Mouse (Mus musculus) midbrain, embryonic 12.5 days (tissue): ENCODE results near the gene Arrdc5. TPM values are rescaled to one million over a fixed set of nuclear protein-coding genes. Genes with fewer than 3 reads are reported as not detected.

Source experiments
- ATAC-seq: fragments of 200-750 bp; cut with Nextera tagmentation; 2 replicates; pipeline ENCODE4 v1.8.0; 2017; ENCODE audit warnings: low read depth, moderate TSS enrichment, moderate library complexity; ENCODE audit not compliant: low FRiP score
- H3K27ac ChIP-seq: fragments of 300-500 bp; sonication (generic); replicated peaks from 2 replicates; pipeline ENCODE4 v1.5.1; 2016; ENCODE audit warnings: mild to moderate bottlenecking
- H3K27me3 ChIP-seq: fragments of 300-500 bp; sonication (generic); 2 replicates; pipeline ENCODE4 v1.6.1; 2016; ENCODE audit warnings: mild to moderate bottlenecking
- H3K36me3 ChIP-seq: fragments of 300-500 bp; sonication (generic); 2 replicates; pipeline ENCODE4 v1.6.1; 2016
- H3K4me1 ChIP-seq: fragments of 300-500 bp; sonication (generic); 2 replicates; pipeline ENCODE4 v1.6.1; 2016
- H3K4me2 ChIP-seq: fragments of 300-500 bp; sonication (generic); replicated peaks from 2 replicates; pipeline ENCODE4 v1.6.1; 2016; ENCODE audit warnings: mild to moderate bottlenecking, moderate library complexity
- H3K4me3 ChIP-seq: fragments of 300-500 bp; sonication (generic); 2 replicates; pipeline ENCODE4 v1.5.1; 2016; ENCODE audit warnings: mild to moderate bottlenecking
- H3K9ac ChIP-seq: fragments of 300-500 bp; sonication (generic); replicated peaks from 2 replicates; pipeline ENCODE4 v1.6.1; 2016; ENCODE audit warnings: mild to moderate bottlenecking, moderate library complexity
- H3K9me3 ChIP-seq: fragments of 300-500 bp; sonication (generic); 2 replicates; pipeline ENCODE4 v1.6.1; 2016; ENCODE audit warnings: mild to moderate bottlenecking
- WGBS: fragments of 180-500 bp; shearing (Covaris S2); methylation state at CpG from one replicate; pipeline ENCODE4 v1.1.7; 2016; 5-methylcytosine and 5-hydroxymethylcytosine counted together
- polyA plus RNA-seq: library from polyadenylated mRNA; unstranded; fragments of >200 nt; fragmentation: Nextera tagmentation; extraction: Ambion mirVana; gene quantifications from 2 replicates; pipeline ENCODE4 v1.2.1, GENCODE M21; 2016

Gene Arrdc5
- polyA plus RNA-seq, 1 experiment from 2014 or later = not detected

DNA sequence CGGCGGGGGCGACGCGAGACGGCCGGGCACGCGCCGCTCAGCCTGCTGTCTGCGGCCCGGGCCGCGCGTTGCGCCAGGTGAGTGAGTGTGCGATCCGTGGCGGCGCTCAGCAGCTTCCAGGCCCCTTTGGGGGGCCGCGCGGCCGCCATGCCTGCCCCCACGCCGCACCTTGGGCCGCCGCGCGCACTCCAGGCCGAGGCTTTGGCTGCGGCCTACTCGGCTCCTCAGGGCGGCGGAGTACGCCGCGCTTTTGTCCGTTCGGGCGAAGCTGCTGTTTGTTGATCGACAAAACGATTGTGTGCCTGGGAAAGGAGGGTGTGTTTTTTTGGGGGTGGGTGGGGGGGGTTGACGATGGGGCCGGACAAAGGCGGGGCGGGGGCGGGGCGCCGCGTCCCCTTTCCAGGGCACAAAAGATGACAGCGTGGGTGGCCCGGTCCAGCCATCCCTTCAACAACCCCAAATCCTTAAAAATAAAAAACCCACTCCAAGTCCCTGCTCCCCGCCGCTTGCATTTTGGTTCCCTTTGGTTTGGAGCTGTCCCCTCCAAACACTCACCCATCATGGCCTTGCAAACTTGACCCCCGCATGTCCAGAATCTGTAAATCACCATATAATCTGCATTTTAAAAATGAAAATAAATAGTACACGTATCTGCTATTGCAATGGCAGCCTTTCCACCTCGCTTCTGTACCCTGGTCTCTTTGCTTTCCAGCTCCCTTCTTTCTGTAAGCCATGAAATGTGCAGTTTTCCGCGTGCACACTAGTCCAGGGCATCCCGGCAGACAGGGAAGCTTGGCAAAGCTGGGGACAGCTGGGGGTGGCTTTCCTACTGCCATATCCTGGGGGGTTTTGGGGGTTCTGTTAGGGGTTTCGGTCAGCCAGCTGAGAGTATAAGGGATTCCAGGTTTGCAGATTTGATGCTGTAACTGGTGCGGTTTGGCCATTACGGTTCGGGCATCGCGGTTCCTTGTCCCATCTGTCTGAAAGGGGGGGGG lies 26.4 kb upstream of the Arrdc5 start:
- peak overlapping the region; percentile 90 for H3K4me3 ChIP-seq
- peaks cover 12% of the 10 kb centered on the region for H3K36me3 ChIP-seq
- H3K27me3 ChIP-seq = no peaks in the 10 kb centered on the region
- H3K4me2 ChIP-seq = peak overlapping the region; percentile 70
- peak overlapping the region; percentile 95 for H3K27ac ChIP-seq
- peaks cover 46% of the 10 kb centered on the region for H3K4me1 ChIP-seq
- no peaks in the 10 kb centered on the region for H3K9me3 ChIP-seq
- WGBS = 3% methylated on average over 56 of the region's 67 CpGs
- no peak; the same call in 1 of the 2 replicates for ATAC-seq
- peak overlapping the region; percentile 94 for H3K9ac ChIP-seq

DNA sequence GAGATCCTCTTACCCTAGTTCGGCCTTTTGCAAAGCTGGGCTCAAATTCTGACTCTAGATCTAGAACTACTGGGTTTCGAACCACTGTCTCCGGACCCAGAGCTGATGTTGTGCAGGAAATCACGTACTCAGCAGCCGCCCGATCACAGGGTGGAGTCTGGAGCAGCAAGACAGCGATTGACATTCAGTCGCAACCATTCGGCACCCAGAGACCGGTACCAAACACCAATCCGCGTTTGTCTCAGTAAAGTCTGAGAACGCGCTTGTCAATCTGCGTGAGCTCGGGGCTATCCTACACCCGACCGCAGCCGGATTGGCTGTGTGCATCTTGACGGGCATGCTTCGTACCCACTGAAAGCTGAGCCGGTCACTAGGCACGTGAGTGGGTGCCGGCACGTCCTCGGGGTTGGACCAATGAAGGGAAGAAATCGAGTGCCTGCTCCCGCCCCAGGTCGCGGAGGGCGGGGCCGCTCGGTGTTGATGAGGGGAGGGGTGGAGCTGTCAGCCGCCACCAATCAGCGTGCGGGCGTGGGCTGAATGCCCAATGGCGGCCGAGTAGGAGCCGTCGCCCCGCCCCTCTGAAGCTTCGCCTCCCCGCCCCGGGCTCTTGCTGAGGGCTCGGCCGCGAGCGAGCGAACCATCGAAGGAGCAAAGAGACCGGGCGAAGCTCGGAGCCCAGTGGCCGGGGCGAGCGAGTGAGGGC lies 25.5 kb upstream of the Arrdc5 start, which contains the start of gene Kdm4b:
Gene Kdm4b, plus strand, starts transcription at position 613 of the 703 bp plus-strand sequence.
- under 1% methylated on average over 57 of the region's 57 CpGs for whole genome bisulfite sequencing
- H3K4me1 ChIP-seq = peaks cover 38% of the 10 kb centered on the region
- peak within 1 kb of the TSS; percentile 95 for H3K27ac ChIP-seq
- peak within 1 kb of the TSS; percentile 94 for H3K9ac ChIP-seq
- ATAC-seq = peak; percentile 100
- peaks cover 19% of the 10 kb centered on the region for H3K36me3 ChIP-seq
- H3K4me3 ChIP-seq = peak within 1 kb of the TSS; percentile 90
- H3K9me3 ChIP-seq = no peaks in the 10 kb centered on the region
- no peaks in the 10 kb centered on the region for H3K27me3 ChIP-seq
- peak within 1 kb of the TSS; percentile 70 for H3K4me2 ChIP-seq

DNA sequence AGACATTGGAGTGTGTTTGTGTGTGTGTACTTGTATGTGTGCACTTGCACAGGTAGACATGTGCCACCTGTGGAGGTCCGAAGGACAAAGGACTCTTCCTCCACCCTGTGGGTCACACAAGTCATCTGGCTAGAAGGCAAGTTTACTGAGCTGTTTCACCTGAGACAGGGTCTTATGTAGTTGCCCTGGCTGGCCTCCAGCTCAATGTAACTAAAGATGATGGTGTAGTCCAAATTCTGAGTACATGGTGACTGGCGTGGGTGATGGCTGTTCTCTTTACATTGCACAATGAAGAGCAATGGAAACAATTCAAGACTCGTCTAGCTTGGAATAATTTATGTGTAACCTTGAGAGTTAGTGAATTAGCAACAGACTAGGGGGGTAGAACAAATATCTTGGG lies 24.3 kb upstream of the Arrdc5 start:
- no peak for ATAC-seq
- Histone ChIP-seq H3K27ac (no peak overlapping the region), H3K4me2 (no peak overlapping the region), H3K36me3 (peaks cover 30% of the 10 kb centered on the region), H3K9me3 (no peaks in the 10 kb centered on the region), H3K27me3 (no peaks in the 10 kb centered on the region), H3K4me1 (peaks cover 27% of the 10 kb centered on the region), H3K4me3 (no peak overlapping the region), H3K9ac (no peak overlapping the region)
- 70% methylated on average over 3 of the region's 3 CpGs for WGBS

DNA sequence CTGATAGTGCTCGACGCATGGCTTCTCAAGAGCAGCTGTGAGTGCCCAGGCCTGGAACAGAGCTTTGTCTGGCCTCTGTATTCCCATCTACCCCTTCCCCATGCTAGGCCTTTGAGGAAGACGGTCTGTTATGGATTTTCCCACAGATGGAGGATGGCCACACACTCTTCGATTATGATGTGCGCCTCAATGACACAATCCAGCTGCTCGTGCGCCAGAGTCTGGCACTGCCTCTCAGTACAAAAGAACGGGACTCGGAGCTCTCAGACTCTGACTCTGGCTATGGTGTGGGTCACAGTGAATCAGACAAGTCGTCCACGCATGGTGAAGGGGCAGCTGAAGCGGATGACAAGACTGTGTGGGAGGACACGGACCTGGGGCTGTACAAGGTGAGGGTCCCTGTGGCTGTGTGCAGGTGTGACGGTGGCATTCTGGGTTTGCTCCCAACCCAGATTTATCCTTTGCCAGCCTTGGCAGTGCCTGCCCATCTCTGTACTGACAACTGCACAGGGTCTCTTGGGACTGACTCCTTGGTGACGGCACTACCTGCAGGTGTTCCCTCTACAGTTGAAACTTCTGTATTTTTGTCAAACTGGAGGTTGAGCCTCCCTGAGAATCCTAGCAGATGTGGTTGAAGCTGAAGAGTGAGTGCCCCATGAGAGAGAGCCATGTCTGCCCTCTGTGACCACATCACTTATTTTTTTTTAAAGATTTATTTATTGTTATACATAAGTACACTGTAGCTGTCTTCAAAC lies 9.3 kb upstream of the Arrdc5 start:
- Histone ChIP-seq H3K4me3 (no peak overlapping the region), H3K9me3 (no peaks in the 10 kb centered on the region), H3K27me3 (no peaks in the 10 kb centered on the region), H3K9ac (no peak overlapping the region), H3K27ac (no peak overlapping the region), H3K36me3 (peaks cover 78% of the 10 kb centered on the region), H3K4me2 (no peak overlapping the region), H3K4me1 (peaks cover 35% of the 10 kb centered on the region)
- 90% methylated on average over 15 of the region's 15 CpGs for WGBS
- no peak for ATAC-seq

DNA sequence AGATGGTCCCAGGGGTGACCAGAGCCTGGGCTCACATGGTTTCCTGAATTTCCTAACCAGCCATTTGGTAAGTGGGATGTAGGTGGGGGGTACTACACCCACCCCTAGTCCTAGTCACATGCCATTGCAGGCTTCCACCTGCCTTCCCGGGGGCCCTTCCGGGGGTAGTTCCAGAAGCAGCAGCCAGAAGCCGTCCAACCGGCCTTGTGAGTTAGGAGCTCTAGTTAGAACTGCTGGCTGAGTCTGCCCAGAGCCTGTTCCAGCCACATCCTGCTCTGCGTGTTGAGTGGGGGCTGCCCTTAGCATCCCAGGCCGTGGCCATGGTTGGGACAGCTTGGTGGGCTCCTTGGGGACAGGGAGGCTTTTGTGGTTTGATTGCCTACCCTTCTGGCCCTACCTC lies 8.0 kb upstream of the Arrdc5 start:
- H3K4me3 ChIP-seq = no peak overlapping the region
- 87% methylated on average over 6 of the region's 6 CpGs for WGBS
- no peak for ATAC-seq
- no peaks in the 10 kb centered on the region for H3K9me3 ChIP-seq
- H3K27ac ChIP-seq = 0 out of 2 replicates have a peak overlapping the region, but pooled peaks have one; percentile 15
- peaks cover 66% of the 10 kb centered on the region for H3K36me3 ChIP-seq
- H3K27me3 ChIP-seq = no peaks in the 10 kb centered on the region
- H3K9ac ChIP-seq = no peak overlapping the region
- H3K4me1 ChIP-seq = peaks cover 41% of the 10 kb centered on the region
- no peak overlapping the region for H3K4me2 ChIP-seq

DNA sequence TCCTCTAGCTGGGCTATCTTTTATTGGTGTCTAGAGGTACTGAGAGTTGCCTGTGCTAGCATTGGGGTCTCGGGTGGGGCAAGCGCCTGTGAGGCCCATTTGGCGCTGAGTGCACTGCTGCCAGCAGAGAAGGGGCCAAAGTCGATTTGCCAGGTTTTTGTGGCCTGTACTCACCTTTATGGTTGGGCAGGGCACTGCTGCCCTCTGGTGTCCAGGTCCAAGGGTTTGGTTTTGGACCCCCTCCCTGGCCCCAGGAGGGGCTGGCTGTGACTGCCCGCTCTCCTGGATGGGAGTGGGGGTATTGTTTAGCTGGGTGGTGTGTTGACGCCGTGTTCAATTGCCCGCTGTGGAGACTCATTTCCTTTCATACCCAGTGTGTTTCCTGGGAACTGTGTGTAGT lies 5.7 kb upstream of the Arrdc5 start:
- Histone ChIP-seq H3K4me3 (peak overlapping the region; percentile 85), H3K4me1 (peaks cover 49% of the 10 kb centered on the region), H3K36me3 (peaks cover 45% of the 10 kb centered on the region), H3K9me3 (no peaks in the 10 kb centered on the region), H3K27me3 (no peaks in the 10 kb centered on the region), H3K27ac (0 out of 2 replicates have a peak overlapping the region, but pooled peaks have one; percentile 54), H3K4me2 (peak overlapping the region; percentile 93), H3K9ac (peak overlapping the region; percentile 72; the same call in 1 of the 2 replicates)
- 69% methylated on average over 8 of the region's 8 CpGs for WGBS
- ATAC-seq = no peak

DNA sequence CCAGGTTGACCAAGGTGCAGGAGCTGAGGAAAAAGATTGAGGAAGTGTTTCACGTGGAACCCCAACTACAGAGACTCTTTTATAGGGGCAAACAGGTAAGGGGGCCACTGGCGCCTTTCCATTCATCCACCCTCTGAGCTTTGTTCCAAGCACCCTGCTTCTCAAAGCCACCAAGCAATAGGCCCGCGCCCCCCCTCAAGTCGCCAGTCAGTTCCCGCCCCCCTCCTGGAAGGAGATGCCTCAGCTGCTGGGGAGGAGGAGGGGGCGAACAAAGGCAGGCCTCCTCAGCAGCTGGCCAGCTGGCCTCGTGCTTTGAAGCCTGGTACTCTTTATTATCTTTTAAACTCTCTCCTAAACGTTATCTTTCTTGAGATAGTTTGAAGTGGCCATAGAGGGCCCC lies 5.1 kb upstream of the Arrdc5 start:
- Histone ChIP-seq H3K36me3 (peaks cover 38% of the 10 kb centered on the region), H3K27ac (peak overlapping the region; percentile 54; the same call in 1 of the 2 replicates), H3K4me1 (peaks cover 49% of the 10 kb centered on the region), H3K27me3 (no peaks in the 10 kb centered on the region), H3K4me2 (peak overlapping the region; percentile 93), H3K4me3 (peak overlapping the region; percentile 85), H3K9me3 (no peaks in the 10 kb centered on the region), H3K9ac (peak overlapping the region; percentile 72)
- ATAC-seq = no peak
- 26% methylated on average over 9 of the region's 9 CpGs for WGBS

DNA sequence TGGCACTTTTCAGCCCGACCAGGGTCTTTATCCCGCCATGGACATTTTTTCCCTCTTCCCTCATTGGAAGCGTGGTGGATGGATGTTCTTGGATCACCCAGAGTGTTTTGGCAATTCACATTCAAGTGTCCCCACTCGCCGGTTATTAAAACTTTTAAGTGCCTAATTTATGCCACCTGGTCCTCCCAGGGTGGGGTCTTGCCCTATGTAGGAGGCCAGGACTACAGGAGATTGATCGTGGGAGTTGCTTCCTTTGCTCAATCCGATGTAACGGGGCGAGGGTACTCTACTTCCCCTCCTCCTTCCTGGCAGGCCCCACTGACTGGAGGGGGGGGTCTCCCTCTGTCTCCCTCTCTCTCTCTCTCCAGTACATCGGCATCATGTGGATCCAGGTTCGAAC lies 4.6 kb upstream of the Arrdc5 start:
- Histone ChIP-seq H3K4me1 (peaks cover 49% of the 10 kb centered on the region), H3K27ac (peak overlapping the region; percentile 54), H3K27me3 (no peaks in the 10 kb centered on the region), H3K4me2 (peak overlapping the region; percentile 93), H3K4me3 (peak overlapping the region; percentile 85), H3K9me3 (no peaks in the 10 kb centered on the region), H3K9ac (peak overlapping the region; percentile 72), H3K36me3 (peaks cover 34% of the 10 kb centered on the region)
- no peak for ATAC-seq
- WGBS = 17% methylated on average over 11 of the region's 11 CpGs

DNA sequence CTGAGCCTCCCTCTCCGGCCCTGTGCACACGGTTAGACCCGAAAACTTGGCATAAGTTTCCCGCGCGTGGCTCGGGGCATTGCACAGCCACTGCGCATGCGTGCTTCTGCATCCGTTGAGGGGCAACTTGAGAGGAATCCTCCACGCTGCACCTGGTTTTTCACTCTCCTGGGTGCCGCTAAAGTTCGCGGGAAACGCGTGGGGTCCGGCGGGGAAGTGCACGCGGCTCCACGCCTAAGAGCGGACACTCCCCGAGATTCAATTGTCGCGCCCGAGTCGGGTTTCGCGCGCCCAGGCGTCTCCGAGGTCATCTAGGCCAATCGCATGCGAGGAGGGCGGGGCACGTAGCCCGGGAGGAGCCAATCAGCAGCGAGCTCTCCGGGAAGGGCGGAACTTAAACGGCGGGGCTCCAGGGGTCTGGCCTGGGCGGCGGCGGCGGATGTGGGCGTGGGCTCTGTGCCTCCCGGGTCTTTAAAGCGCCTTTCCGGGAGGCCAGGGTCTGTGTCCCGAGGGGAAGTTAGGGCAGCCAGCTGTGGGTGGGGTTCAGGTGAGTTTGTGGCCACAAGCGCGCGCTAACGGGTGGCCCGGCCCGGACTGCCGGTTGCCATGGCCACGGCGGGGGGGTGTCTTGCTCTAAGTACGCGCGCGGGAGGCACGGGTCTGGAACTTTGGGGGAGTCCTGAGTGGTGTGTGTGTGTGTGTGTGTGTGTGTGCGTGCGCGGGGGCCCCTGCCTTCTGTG lies 3.9 kb upstream of the Arrdc5 start:
- peak overlapping the region; percentile 72 for H3K9ac ChIP-seq
- peaks cover 27% of the 10 kb centered on the region for H3K36me3 ChIP-seq
- ATAC-seq = peak; percentile 92
- H3K4me3 ChIP-seq = peak overlapping the region; percentile 85
- H3K27me3 ChIP-seq = no peaks in the 10 kb centered on the region
- H3K27ac ChIP-seq = peak overlapping the region; percentile 65
- H3K4me1 ChIP-seq = peaks cover 49% of the 10 kb centered on the region
- H3K9me3 ChIP-seq = no peaks in the 10 kb centered on the region
- H3K4me2 ChIP-seq = peak overlapping the region; percentile 93
- WGBS = under 1% methylated on average over 60 of the region's 68 CpGs

DNA sequence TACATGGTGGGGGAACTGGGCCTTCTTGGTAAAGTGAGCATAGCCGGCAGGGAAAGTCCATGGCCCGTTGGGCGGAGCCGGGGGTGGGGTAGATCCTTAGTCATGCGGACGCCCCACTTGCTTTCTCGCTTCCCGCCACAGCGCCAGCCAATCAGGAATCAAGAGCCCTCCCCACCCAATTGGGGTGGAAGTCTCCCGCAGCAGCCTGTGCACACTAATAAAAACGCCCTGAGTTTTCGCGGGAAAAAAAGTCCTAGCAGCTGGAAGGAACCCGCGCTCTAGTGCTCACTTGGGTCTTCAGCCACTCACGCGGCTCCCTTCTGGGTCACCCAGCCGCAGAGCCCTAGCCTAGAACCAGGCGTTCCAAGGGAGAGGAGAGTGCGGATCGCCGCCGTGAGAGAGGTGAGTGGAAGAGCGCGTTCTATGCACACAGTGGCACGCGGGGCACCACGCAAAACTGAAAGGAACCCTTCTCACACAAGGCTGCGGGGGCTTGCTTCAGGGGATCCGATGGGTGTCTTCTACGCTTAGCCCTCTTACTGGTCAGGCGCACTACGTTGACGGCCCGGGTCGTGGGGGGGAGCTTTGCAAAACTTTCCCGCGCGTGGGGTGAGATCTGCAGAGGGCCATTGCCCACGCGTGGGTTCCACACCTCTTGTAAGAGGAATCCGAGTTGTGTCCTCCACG lies 3.2 kb upstream of the Arrdc5 start, which contains the start of gene Uhrf1:
Gene Uhrf1, plus strand, starts transcription at position 162 of the 687 bp plus-strand sequence.
- under 1% methylated on average over 43 of the region's 43 CpGs for WGBS
- Histone ChIP-seq H3K9me3 (no peaks in the 10 kb centered on the region), H3K4me3 (peak within 1 kb of the TSS; percentile 85), H3K9ac (peak within 1 kb of the TSS; percentile 72), H3K27ac (peak within 1 kb of the TSS; percentile 65), H3K36me3 (peaks cover 21% of the 10 kb centered on the region), H3K27me3 (no peaks in the 10 kb centered on the region), H3K4me2 (peak within 1 kb of the TSS; percentile 93), H3K4me1 (peaks cover 49% of the 10 kb centered on the region)
- peak; percentile 61 for ATAC-seq
